Mouse (Mus musculus) right cerebral cortex, postnatal 36 days (tissue): ENCODE measurements around the gene Zfp358.

ENCODE experiments used
- DNase-seq, 2 experiments: peaks; one replicate each; pipeline ENCODE4 v3.0.0; 2022; ENCODE audit warnings: low spot score in 2 of 2, mixed read lengths in 1 of 2

Gene Zfp358

GRCm38 (mm10) chr8:3492901-3493844, at the start of gene Zfp358:
Gene Zfp358 (plus strand): TSS chr8:3493138.
- DNase-seq = peak; percentile 51

GRCm38 (mm10) chr8:3449226-3449625, 43.7 kb upstream of the Zfp358 start:
- DNase-seq = no peak

GRCm38 (mm10) chr8:3450670-3451069, 42.3 kb upstream of the Zfp358 start:
- DNase-seq = no peak

- DNase-seq = no peak
Measured at GRCm38 (mm10) chr8:3451992-3452391, 40.9 kb upstream of the Zfp358 start.

- no peak for DNase-seq
Measured at GRCm38 (mm10) chr8:3463248-3463647, 29.7 kb upstream of the Zfp358 start.

GRCm38 (mm10) chr8:3464309-3464708, 28.6 kb upstream of the Zfp358 start:
- no peak for DNase-seq

- DNase-seq = peak; percentile 79 to 85
Measured at GRCm38 (mm10) chr8:3467006-3467885, 25.7 kb upstream of the Zfp358 start, which contains the start of gene Pex11g. Gene Pex11g (minus strand): TSS chr8:3467680.

GRCm38 (mm10) chr8:3467886-3468545, 24.9 kb upstream of the Zfp358 start:
- no peak for DNase-seq

- DNase-seq = no peak
Measured at GRCm38 (mm10) chr8:3468838-3469237, 24.1 kb upstream of the Zfp358 start.

- no peak for DNase-seq
Measured at GRCm38 (mm10) chr8:3470562-3470961, 22.4 kb upstream of the Zfp358 start, which contains the start of gene Tex45. Gene Tex45 (plus strand): TSS chr8:3470862.

GRCm38 (mm10) chr8:3475715-3476429, 17.1 kb upstream of the Zfp358 start:
- no peak for DNase-seq

GRCm38 (mm10) chr8:3480221-3480785, 12.6 kb upstream of the Zfp358 start:
- DNase-seq = no peak

- no peak for DNase-seq
Measured at GRCm38 (mm10) chr8:3481605-3482004, 11.3 kb upstream of the Zfp358 start.

GRCm38 (mm10) chr8:3482240-3482740, 10.6 kb upstream of the Zfp358 start:
- DNase-seq = no peak

- no peak for DNase-seq
Measured at GRCm38 (mm10) chr8:3483546-3483945, 9.4 kb upstream of the Zfp358 start.

GRCm38 (mm10) chr8:3485192-3485591, 7.7 kb upstream of the Zfp358 start:
- DNase-seq = no peak

GRCm38 (mm10) chr8:3493845-3494208, 889 bp downstream of the Zfp358 start:
- DNase-seq = no peak

- DNase-seq = no peak
Measured at GRCm38 (mm10) chr8:3495578-3496427, 2.9 kb downstream of the Zfp358 start.

- no peak for DNase-seq
Measured at GRCm38 (mm10) chr8:3496428-3496748, 3.5 kb downstream of the Zfp358 start.

- no peak for DNase-seq
Measured at GRCm38 (mm10) chr8:3498583-3498982, 5.6 kb downstream of the Zfp358 start.
